Mouse (Mus musculus): Measurements from ENCODE around the gene March7. TPM values are rescaled to one million over a fixed set of nuclear protein-coding genes. Genes with fewer than 3 reads are reported as not detected.

Gene March7
- 10 to 100 TPM; 24.5 to 38.2 (median 30.4) TPM for total RNA-seq (2022)

DNA sequence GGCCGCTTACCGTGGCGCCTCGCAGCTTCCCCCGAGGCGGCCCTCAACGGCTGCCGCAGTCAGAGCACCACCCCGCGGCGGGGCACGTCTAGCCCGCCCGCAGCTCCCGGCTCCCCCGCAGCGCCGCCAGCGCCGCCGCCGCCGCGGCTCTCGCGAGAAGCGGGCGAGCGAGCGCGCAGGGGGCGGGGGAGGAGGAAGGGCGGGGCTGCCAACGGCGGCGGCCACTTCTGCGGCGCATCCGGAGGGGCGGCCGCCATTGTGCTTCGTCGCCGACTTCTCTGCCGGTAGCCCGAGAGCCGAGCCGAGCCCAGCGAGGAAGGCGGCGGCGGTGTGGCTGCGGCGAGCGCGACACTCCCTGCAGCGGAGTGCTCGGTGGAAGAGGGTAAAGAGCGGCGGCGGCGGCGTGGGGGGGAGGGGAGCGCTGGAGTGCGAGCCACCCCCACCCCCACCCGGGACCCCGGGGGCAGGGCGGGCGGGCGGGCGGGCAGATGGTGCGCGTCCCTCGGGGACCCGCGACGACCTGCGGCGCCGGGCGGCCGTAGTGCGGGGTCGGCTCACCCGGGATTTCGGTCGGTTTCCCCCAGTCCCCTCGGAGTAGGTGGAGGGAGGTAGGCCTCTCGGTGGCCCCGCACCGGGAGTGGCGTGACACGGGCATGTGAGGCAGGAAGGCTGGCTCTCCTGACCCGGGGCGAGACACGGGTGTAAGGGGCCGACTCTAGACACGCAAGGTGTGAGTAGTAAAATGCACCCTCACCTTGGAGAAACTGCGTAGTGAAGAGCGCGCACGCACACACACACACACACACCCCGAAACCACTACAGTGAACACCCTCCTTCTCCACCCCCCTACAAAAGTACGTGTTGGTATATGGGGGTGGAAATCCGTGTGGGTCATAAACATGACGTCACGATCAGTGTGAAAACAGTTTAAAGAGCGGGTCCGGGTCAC lies at the start of gene March7, which contains the start of gene Baz2b:
Gene March7, plus strand, starts transcription at position 185 of the 949 bp plus-strand sequence.
Gene Baz2b, minus strand, starts transcription at position 137 of the 949 bp plus-strand sequence.
- DNase-seq (ENCODE audit: low spot score in 2 of 2): peak; percentile 74 to 83

DNA sequence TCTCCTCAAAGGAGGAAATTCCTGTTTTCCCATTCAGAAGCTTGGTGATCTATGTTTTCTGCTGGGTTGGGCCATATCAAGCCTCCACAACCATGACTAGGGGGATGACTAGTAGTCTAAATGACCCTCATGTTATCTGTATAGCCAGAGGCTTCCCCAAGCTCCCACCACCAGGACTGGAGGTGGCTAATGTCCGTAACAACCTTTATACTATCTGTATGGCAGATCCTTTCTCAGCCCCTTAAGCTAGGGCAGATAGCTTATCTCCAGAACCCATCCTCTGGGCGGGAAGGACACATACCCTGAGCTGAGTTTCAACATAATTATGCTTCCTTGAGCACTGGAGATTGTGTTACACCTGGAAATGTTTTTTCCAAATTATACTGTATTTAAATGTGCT lies 45.9 kb upstream of the March7 start:
- no peak for DNase-seq (ENCODE audit: low spot score in 2 of 2)

DNA sequence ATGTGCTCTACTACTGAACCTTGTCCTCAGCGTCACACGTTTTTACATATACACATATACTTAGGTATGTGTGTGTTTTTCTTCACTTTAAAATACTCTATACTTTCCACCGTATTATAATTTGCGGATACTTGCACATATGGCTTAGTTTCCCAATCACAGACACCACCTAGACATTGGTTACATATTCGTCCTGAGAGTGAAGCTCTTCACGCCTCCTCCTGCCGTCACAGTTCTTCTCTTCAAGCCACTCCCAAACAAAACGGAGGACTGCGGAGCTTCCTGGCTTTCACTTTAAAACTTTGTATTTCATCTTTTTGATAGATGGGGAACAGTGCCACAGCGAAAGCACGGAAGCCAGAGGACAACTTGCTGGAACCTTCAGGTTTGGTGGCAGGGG lies 44.0 kb upstream of the March7 start:
- DNase-seq (ENCODE audit: low spot score in 2 of 2): no peak

DNA sequence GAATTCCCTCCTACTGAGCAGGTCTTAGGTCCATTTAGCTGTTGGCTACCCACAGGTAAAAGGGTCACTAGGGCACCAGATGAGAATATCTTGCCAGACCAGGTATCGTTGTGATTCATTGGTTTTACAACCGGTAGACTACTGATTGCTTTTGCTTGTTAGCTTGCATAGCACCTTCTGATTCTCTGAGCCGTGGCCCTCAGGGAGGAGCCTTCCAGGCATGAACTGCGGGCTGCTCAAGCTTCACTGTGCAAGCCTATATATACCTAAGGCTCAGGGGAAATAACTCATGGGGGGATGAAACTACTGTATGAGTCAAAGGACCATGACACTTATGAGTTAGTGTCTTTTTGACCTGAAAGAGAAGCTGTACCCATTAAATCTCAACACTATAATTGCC lies 42.8 kb upstream of the March7 start:
- DNase-seq (ENCODE audit: low spot score in 2 of 2): no peak

DNA sequence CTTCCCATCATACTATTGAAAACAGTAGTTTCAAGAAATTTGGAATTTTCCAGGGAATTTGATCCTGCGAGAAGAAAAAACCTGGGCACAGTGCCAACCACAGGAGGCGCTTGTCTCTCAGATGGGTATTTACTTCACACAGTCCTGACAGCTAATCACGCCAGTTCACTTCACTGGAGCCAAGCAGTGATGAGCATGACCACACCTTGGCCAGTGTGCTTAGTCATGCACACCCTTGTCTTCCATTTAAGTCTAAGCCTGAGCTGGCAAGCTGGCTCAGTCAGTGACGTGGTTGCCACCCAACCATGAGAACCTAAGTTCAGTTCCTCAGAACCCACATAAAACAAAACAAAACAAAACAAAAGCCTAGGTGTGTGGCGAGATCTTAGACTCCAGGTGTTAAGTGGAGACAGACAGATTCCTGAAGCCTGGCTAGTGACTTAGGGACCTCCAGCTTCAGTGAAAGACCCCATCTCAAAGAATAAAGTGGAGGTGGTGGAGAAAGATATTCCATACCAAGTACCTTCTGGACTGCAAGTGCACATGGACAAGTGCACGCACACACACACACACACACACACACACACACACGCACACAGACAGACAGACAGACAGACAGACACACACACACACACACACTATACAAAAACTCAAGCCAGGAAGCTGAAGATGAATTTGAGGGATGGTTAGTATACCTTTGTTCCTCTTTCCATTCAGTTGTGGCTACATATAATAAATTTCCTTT lies 37.7 kb upstream of the March7 start:
- DNase-seq (ENCODE audit: low spot score in 2 of 2): peak in 1 of 2 experiments; percentile 28

DNA sequence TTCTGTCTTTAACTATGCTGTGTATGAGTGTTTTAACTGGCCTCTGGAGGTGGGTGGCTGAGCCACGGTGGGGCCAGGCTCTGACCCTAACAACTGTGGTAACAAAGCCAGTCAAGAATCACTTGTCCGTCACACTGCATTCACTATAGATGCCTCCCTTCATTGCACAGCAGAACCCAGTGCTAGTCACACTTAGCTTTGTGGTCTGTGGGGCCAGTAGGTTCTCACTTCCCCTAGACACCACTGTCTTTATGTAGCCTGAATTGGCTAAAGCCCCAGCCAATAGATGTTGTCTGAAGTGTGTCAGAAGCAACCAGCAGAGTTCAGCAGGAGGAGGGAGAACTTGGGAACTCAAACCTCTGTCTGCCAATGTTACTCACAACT lies 37.2 kb upstream of the March7 start:
- DNase-seq (ENCODE audit: low spot score in 2 of 2): no peak

DNA sequence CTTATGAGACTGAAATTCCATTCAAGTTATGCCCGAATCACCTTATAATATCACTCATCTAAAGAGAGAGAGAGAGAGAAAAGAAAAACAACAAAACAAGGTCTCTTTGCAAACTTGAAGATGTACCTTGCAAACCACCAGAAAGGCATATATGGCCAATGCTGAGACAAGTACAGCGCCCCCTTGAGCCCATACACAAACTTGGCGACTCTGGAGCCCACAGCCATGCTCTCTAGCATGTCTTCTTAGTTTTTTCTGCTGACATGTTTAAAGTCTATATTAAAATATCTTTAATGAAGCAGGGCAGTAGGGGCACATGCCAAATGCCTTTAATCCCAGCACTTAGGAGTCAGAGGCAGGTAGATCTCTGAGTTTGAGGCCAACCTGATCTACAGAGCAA lies 36.5 kb upstream of the March7 start:
- no peak for DNase-seq (ENCODE audit: low spot score in 2 of 2)

DNA sequence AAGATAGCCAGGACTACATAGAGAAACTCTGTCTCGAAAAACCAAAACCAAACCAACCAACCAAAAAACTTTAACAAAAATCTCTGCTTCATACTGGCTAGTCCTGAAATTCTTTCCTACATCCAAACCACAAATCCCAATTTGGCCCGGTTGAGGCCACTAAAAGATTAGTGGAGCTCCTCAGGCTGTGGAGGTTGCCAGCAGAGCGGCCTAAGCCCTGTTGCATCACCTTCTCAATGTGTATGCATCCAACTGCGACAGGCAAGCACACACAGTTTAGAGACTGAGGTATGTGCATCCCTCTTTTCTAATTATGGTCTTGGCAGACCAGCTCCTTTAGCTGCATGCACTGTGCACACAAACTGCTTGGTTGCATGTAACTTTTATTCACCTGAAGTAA lies 36.1 kb upstream of the March7 start:
- no peak for DNase-seq (ENCODE audit: low spot score in 2 of 2)

DNA sequence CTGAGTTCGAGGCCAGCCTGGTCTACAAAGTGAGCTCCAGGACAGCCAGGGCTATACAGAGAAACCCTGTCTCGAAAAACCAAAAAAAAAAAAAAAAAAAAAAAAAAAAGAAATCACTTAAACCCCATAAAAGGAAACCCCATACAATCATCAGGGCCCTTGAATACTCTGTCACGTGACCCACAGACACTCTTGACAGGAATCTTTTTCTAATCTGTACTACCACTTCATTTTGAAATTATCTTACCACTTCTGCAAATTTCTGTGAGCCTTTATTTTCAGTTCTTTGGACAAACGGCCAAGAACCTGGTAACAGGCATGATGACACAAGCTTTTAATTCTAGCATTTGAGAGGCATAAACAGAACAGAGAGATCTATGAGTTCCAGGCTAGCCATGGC lies 34.6 kb upstream of the March7 start:
- DNase-seq (ENCODE audit: low spot score in 2 of 2): no peak

DNA sequence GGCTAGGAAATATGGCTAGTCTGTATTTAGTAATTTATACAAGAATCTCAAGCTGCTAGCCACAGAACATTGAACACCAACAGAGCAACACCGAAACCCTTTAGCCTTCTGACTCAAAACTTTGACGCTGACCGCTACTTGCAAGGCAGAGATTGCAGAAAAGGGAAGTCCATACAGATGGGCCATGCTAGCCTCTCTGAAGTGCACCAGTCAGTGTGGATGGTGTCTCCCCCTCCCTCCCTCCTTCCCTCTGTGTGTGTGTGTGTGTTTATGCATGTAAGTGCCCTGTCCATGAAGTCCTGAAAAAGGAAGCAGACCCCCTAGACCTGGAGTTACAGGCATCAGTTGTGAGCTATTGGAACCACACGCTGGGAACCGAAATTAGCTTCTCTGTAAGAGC lies 33.6 kb upstream of the March7 start:
- no peak for DNase-seq (ENCODE audit: low spot score in 2 of 2)

DNA sequence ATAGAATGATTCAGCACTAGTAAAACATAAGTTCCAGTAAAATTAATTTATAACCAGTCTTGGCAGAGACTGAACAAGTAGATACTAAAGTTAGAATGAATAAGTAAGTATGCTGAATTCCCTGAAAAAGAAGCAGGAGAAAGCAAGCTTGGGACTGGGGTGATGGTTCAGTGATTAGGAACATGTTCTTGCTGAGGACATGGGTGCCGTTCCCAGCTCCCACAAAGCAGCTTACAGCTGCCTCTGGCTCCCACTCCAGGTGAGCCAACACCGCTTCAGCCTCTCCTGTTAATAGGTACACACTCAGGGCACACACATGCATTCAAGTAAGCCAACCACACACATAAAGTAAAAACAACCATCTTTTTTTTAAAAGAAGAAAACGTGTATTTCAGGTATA lies 32.2 kb upstream of the March7 start:
- no peak for DNase-seq (ENCODE audit: low spot score in 2 of 2)

DNA sequence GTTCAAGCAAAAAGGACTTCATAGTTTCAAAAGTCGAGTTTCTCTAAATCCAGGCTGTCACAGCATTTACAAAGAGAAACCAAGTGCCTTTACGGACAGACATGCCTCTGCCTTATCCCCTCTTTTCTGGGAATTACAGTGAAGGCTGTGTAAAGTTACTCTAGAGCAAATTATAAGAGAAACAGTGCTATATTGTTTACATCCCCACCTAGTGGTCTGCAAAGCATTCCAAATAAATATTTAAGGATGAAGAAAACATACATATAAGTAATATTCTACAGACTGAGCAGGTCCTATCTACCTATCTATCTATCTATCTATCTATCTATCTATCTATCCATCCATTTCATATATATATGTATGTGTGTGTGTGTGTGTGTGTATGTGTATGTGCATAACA lies 28.0 kb upstream of the March7 start:
- no peak for DNase-seq (ENCODE audit: low spot score in 2 of 2)

DNA sequence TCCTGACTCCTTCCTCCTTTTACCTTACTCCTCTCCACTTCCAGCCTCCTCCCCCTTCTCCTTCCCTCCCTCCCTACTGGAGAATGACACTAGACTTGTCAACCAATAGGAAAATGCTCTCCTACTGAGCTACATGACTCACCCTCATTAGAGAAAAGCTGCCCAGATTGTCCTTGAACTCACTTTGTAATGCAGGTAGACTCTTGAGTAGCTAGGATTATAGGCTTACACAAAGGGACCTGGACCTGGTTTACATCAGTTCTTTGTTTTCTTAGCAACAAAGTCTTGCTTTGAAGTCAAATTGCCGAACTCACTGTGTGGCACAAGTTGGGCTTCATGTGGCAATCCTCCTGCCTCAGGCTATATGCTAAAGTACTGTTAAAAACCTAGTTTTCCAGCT lies 12.8 kb upstream of the March7 start:
- no peak for DNase-seq (ENCODE audit: low spot score in 2 of 2)

DNA sequence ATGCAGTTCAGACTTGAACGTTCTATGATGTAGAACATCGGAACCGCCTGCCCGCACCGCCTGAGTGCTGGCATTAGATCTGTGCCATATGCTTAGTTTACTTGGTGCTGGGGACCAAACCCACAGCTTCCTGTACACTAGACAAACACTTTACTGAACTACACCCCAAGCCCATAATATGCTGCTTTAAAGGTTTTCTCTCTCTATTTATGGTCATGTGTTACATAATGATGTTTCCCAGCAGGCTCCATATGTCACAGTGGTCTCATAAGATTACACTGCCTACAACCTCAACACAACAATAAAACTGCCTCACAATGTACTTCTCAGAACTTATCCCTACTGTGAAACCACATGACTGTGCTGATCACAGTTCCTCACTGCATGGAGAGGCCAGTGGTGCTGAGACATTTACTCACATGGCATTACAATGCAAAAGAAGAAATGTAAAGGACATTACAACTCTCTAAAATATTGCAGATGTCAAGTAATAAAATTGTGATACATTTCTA lies 9.6 kb upstream of the March7 start:
- DNase-seq (ENCODE audit: low spot score in 2 of 2): no peak

DNA sequence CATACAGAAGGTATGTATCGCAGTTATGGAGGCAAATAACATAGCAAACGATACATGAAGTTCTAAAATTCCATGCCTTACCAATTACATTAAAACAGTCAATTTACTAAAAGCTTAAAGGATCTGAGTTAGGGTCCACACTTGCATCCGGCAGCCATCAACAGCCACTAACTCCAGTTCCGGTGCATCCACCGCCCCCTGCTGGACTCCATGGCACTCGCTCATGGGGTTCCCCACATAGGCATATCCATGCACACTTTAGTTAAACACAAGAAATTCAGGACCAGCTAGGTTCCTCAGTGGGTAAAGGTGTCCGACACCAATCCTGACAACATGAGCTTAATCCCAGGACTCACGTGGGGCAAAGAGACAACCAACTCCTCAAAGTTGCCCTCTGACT lies 9.0 kb upstream of the March7 start:
- DNase-seq (ENCODE audit: low spot score in 2 of 2): peak in 1 of 2 experiments; percentile 32

DNA sequence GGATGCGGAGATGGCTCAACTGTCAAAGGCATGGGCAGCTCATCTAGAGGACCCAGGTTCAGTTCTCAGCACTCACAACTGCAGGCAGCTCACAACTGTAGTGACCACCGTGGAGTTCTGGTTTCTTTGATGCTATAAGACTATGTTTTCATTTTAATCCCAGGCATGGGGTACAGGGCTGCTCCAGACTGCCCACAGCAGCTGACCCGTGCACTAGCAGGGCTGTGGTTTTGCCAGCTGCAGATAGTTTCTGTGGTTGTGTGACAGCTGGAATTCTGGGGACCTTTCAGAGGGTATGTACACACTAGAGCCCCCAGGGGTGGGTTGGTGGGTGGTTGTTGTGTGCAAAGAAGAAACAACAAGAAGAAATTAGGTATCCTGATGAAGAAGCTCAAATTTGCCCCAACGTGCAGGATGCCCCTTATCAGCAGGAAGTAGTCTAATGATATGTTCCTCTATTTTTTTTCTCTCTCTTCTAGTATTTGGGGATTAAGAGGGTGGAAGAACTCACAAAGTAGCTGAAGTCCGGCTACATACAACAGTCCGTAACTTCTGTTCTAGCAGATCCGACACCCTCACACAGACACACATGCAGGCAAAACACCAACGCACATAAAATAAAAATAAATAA lies 6.7 kb upstream of the March7 start:
- no peak for DNase-seq (ENCODE audit: low spot score in 2 of 2)

DNA sequence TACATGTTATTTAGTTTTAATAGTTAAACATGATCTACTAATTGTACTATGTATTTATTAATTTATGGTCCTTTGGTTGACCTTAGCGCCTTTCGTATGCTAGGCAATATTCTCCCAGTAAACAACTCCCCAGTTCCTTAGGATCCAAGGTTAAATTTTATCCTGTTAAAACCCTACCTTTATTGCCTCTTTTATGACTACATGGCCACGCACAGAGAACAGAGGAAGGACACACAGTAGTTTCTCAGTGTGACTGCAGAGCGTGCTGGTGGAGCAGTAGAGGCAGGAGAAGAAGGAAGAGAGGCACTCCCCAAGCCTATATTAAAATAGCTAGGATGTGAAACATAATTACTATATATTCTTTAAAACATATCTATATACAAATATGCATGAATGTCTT lies 6.0 kb upstream of the March7 start:
- no peak for DNase-seq (ENCODE audit: low spot score in 2 of 2)

DNA sequence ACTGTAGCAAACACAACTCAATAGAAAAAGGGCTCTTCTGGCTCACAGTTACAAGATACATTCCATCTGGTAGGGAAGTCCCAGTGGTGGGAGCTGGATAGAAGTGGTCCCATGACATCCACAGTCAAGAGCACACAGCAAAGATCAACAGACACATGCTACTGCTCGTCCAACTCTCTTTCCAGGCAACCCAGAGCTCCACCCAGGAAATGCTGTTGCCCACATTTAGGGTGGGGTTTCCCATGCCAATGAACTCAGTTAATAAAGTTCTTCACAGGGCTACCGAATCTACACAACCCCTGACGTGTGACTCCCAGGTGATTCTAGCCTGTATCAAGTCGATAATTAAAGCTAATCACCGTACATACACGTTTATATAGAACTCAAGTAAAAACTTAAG lies 5.5 kb upstream of the March7 start:
- DNase-seq (ENCODE audit: low spot score in 2 of 2): no peak

DNA sequence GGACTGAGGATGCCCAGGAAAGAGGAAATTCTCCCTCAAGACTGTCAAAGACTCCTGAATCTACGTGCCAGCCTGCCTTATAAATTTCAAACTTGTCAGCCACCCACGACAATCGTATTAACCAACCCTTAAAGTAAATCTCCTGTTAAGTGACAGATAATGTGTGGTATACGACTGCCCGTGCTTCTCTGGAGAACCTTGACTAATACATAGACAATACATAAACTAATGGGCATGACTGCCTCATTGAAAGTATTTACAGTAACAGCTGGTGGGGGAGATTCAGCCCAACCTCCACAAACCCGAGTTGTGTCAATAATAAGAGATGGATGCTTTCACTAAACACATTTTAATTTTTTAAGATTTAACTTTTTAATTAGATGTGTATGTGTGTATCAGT lies 3.9 kb upstream of the March7 start:
- no peak for DNase-seq (ENCODE audit: low spot score in 2 of 2)

DNA sequence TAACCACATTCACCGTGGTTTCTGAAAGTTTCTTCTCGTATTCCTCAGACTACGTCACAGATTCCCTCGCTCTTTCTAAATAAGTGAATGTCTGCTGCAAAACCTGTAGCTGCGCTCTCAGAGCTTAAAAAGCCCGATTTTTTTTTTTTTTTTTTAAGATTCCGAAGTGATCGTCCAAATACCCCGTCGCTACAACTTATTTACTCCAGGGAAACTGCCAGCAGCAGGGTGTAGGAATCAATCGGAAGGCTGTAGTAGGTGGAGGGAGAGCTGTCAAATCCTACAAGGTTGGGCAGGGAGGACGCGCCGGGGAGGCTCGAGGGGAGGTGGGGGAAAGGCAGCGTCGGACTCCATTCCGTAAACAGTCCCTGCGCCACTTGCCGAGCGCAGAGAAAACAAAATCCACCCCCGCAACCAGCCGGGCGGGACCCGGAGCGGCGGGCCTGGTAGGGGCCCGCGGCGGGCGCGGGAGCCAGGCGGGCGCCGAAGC lies 520 bp upstream of the March7 start:
- peak; percentile 15 to 23 for DNase-seq (ENCODE audit: low spot score in 2 of 2)

DNA sequence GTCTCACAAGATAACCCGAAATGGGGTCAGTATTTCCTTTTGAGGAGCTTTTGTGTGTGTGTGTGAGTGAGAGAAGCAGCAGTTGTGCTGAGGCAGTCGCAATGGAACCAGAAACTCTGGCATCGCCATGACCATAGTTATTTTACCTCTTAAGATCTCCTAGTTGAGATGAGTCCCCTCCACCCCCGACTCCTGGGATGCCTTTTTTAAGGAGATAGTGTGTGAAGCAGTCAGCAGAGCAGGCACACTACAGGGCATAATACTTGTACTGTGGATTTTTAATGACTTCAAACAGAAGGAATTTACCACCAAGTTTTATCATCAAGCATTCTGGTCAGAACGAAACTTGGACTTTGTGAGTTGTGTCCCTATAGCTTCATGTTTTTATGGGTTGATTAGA lies 1.1 kb downstream of the March7 start:
- no peak for DNase-seq (ENCODE audit: low spot score in 2 of 2)

DNA sequence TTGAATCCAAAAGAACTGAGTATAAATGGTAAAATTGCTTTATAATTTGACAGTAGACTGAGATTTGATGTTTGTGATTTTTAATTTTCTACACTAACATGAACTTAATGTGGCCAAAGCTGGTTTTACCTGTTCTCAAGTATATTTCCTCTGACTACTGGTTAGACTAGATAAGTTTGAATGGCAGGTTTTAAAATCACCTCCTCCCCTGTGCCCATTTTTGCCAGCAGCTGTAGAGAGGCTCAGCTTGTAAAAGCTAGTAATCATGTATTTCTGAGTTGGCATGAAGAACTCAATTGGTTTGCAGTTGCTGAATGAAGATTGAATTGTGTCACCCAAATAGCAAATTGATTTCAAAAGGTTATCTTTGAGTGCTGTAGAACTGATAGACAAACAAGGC lies 2.8 kb downstream of the March7 start:
- DNase-seq (ENCODE audit: low spot score in 2 of 2): no peak

Measured in gastrocnemius, adult 8-10 months (tissue).